Mouse (Mus musculus) embryo, embryonic 11.5 days (tissue): Measurements from ENCODE around the gene Gid4.

ENCODE experiments used
- DNase-seq: peaks from one replicate; pipeline ENCODE4 v3.0.0-alpha.2; 2012; ENCODE audit warnings: low read depth, low spot score

Gid4 gene

DNA sequence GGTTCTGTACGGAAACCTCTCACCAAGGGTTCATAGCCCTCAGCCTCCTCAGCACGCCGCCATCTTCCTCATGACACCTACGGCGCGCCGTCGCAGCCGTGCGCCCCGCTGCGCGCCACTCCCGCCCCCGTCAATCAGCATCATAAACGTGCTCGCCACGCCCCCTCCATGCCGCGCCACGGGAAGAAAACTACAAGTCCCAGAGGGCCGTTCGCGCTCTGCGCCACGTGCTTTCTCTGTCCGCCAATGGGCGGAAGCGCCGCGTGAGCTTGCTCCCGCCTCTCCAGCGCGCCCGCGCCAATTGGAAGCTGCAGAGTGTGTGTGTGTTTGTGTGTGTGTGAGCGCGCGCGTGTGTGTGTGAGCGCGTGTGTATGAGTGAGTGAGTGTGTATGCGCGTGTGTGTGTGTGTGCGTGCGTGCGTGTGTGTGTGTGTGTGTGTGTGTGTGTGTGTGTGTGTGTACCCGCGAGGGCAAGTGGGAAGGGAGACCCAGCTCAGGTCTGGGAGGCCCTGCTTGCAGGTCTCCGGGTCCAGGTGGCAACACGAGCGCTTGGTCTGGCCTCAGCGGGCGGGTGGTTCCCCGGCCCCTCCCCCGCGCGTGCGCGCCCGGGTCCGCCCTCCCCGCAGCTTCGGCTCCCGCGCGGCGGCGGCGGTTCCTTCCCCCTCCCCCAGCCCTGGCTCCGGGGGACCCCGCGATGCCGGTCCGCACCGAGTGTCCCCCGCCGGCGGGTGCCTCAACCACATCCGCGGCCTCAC lies at the start of gene Gid4:
Gid4 (plus strand) TSS at position 183 of the 754 bp plus-strand sequence.
- DNase-seq, result peak; percentile 100

DNA sequence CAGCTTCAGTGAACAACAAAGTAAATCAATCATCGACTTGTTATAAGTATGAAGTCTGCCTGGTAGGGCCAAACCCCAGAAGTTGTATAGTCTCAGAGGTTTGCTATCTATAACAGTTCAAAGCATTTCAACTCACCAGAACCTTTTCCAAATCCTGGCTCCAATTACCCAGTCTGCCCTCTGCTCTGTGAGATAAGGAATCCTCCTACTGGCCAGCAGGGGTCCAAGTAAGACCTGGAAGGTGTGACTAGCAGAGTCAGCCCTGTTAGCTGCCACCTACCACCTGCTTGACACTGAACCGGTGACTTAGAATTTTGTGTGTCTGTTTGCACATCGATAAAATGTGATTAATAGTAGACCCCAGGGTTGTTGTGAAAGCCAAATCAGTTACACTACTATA lies 49.7 kb upstream of the Gid4 start:
- no peak for DNase-seq

DNA sequence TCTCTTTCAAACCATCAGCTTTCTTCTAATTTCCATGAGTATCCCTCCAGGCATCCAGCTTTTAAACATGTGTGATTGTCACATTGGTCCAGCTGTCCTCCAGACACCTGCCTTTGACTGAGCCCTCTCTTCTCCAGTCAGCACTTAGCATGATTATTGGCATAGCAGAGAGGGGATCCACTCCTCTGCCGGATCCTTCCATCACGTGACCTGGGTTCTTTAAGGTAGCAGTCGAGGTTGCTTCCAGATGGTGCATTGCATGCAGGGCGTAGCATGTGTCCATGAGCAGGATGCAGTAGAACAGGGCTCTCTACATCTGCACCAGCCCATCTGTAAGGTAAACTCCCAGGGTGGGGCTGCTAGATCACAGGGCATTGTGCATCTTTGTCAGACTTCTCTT lies 48.0 kb upstream of the Gid4 start:
- no peak for DNase-seq

DNA sequence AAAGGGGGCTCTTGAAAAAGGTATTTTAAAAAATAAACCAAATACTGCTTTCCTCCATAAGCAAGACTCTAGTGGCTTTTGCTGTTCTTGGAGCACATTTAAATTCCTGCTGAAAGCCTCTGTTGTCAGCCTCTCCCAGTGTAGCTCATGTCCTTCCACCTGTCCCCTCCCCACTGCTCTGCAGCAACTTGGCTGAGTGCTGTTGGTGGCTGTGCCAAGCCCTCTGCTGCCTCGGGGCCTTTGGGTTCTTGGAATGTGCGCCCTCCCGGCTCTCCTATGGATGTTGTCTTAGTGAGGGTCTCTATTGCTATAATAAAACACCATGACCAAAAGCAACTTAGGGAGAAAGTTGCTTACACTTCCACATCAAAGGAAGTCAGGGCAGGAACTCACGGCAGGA lies 47.5 kb upstream of the Gid4 start:
- no peak for DNase-seq

DNA sequence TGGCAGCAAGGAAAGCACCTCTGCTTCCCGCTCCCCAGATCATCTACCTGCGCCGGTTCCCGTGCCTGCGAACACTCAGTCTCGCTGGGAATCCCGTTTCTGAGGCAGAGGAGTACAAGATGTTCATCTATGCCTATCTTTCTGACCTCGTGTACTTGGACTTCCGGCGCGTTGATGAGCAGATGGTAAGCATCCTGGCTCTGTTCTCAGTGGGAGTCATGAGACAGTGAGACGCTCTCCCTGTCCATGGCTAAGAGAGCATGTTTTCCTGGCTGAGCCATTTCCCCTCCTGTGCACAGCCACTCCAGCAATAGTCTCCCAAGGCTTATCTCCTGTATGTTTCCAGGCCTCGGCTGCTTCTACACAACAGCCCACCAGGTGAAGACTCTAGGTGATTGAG lies 46.5 kb upstream of the Gid4 start:
- no peak for DNase-seq

DNA sequence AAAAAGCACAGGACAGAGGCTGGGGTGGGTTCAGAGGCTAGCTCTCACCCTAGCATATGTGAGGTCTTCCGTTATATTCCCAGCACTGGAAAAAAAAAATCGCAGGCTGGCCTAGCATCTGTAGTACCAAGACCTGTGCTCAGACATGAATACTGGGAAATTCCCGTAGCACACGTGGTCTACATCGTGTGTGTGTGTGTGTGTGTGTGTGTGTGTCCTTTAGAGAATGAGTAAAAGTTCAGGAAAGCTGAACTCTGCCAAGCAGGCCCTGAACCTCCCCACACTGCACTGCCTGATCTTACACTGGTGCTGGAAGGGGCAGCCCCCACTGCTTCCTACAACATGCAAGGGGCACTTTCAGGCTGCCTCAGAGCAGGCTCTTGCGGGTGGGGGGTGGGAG lies 42.5 kb upstream of the Gid4 start:
- DNase-seq, result no peak

DNA sequence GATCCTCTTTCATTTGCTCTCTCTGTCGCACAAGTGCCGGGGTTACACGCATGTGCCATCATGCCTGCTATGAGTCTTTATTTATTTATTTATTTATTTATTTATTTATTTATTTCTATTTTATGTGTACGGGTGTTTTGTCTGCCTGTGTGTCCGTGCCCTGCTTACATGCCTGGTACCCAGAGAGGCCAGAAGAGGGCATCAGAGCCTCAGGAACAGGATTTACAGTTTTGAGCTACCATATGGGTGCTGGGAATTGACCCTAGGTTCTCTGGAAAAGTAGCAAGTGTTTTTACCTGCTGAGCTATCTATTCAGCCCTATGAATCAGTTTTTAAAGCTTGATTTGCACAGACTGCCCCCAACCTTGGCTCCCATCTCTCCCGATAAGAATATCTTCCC lies 33.4 kb upstream of the Gid4 start:
- no peak for DNase-seq

DNA sequence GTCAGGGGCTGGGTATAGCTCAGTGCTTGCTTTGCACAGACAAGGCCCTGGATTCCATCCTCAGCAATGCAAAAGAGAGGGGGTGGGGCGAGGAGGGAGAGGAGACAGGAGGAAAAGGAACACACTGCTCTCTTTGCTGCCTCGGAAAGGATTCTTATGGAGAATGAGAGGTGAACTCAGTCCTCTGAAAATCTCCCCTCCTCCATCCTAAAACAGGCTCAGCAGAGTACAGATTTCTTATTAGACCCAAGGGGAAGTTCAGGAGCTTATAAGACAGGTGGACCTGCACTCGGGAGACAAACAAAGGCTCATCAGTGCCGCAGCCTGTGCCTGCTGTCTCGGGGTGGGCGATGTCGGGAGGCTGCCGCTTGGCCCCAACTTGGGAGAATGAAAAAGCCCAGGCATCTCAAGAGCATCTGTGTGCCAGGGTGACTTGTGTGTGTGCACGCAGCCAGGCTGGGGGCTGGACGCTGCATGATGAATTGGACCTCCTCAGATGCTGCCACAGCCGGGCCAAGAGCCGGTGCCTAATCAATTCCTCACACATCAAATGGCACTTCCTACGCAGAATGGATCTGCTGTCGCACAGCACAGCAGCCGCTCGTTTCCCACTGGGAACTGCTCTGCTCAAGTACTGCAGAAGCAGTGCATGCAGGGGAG lies 32.1 kb upstream of the Gid4 start:
- no peak for DNase-seq

DNA sequence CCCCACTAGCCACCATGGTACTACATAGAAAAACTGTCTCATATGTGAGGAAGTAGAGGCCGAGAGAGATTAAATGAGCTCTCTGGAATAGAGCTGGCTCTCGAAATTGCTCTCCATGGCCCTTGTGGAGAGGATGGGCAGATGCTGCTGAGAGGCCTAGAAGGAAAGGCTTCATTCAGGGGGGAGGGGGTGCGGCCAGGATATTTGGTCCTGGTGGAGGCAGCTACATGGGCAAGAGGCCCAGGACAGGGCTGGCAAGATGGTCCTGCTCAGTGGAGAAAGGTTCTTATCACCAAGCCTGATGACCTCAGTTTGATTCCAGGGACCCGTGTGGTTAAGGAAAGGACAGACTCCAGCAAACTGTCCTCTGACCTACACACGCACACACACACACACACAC lies 31.0 kb upstream of the Gid4 start:
- DNase-seq, result no peak

DNA sequence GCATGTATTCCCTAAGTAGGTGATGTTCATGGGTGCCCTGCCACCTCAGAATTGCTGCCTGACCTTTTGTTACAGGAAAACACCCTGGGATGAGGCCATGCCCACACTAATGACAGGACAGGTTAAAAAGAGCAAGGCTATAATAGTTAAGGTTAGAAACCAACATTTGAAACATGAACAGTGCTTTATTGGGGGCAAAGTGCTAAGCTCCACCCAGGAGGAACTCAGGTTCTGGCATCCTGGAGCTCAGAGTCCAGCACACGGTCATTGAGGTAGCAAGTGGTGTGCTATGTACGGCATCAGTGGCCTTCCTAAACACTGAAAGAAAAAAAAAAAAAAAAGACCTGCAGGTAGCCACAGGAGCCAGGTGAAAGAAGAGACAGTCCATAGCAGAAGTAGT lies 29.0 kb upstream of the Gid4 start:
- no peak for DNase-seq

DNA sequence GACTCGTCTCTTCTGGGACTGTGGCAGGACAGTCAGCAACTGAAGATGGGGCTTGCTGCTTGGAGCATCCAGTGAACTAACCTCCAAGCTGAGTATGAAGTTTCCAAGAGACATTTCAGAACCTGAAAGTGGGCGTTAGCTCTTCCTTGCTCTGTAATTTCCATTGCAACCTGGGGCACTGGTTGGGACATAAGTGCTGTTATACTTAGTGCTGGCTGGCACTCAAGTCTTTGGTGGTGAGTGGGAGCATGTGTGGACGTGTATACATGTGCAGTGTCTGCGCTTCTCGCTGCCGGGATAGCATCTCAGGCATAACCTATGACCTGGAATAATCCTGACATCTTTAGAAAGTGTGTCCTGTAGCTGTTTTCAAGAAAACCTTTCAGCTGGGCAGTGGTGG lies 25.6 kb upstream of the Gid4 start:
- no peak for DNase-seq

DNA sequence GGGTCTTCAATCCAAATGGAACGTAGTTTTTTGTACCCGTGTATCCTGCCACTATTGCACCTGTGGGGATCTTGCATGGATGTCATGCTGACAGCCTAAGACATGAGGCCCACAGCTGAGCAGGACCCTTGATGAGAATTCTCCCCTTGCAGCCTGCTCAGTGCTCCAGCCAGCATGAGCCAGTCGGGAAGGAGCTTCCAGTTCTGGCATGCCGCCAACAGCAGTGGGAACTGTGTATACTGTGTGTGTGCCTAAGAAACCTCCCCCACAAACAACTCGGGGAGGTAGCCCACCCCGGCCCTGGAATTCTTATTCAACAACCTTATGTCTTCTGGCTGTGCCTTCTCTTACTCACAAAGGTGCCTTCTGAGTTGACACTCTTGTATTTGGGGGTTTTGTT lies 20.4 kb upstream of the Gid4 start:
- no peak for DNase-seq

DNA sequence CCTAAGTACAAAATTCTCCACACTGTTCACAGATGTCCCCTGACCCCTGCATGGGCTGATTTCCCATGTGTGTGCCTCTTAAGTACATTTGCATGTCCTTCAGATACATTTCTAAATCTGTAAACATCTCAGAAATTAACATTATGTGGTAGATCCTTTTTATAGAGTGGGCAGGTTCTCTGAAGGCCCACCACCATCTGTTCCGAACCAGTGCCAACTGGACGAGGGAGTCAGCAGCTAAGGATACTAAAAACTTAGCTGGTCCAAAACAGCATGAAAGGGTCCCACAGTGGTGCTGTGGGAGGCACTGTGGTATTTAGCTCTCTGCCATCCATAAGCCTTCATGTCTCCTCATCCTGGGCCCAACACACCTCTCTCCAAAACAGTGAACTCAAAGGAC lies 19.8 kb upstream of the Gid4 start:
- no peak for DNase-seq

DNA sequence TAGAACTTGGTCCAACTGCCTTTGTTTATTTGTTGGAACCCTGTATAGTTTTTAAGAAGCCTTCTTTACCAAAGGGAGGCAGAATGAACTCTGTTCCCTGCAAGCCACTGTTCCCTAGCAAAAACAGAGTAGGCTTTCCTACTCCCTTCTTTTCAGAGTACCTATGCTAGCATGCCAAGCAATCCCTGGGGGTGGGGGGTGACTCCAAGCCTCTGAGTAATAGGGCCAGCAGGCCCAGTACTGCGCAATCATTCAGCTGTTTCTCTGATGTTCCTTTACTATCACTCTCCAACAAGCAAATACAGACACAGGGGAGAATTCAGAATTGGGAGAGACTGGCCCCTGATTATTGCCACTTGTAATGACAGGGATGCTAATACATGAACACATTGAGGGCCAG lies 10.3 kb upstream of the Gid4 start:
- DNase-seq, result no peak

DNA sequence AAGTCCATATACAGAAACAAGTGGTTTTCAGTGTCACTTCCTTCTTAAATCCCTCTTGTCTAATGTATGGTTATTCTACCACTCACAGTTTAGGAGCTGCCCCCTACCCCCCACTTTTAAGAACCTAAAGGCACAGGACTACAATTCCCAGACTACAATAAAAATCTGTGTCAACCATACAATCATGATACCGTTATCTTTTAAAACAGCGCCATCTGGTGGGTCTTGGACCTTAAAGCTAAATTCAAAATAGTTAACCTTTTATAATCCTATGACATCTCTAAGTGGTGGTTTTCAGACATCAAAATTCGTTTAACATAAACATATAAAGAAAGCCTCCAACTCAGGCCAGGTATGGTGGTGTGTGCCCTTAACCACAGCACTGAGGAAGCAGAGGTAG lies 4.8 kb upstream of the Gid4 start:
- DNase-seq, result peak; percentile 64

DNA sequence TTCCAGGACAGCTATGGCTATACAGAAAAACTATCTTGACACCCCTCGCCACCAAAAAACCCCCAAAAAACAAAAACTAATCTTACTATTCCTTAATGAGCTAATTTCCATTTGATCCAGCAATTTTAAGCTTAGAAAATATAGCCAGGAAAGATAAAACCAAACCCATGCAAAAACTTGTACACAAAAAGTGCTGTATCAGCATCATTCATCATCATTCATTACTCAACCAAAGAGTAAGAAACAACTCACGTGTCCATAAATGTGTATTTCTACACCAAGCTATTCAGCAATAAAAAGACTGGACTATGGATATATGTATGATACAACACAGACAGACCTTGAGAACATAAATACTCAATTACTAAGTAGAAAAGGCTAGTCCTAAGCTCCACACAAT lies 4.0 kb upstream of the Gid4 start:
- no peak for DNase-seq

DNA sequence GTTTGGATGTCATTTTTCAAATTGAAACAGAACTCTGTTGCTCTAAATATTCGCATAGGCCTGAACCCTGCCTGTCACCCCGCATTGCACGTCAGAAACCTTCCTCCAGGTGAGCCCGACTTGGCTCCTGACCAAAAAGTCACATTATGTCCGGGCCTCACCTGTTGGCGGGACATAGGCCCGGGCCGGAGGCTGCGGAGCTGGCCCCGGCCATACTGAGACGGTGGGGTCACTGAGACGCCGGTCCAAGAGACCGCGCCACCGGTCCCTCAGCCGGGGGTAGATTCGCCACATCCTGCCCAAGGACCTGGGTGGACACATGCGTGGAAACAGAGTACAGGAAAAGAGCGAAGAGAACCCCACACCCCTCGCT lies 369 bp upstream of the Gid4 start:
- no peak for DNase-seq

DNA sequence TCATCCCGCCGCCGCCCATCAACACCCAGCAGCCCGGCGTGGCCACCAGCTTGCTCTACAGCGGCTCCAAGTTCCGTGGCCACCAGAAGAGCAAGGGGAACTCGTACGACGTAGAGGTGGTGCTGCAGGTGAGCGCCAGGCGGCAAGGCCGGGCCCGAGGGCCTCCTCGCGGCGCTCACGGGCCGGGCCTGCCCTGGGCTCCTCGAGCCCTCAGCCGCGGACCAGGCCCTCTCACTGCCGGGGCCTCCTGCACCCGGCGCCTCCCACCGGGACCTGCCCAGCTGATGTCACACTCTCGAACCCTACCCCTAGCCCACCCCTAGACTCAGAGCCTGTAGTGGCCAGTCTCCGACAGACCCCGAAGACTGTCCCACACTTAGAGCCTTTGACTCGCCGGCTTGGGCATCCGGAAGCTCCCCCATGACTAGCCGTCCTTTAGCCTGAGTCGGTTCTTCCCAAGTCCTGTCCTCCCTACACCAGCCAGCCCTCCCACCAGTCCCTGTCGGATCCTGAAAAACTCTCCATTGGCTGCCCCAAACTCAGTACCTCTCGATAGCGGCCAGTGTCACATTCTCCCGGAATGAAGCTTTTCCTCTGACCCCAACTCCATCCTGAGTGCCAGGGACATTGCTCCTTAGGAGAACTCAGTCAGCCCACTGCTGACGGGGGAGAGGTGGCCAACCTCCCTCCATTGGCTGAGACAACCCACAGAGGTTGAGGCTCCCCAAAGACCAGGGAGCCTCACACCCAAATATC lies 950 bp downstream of the Gid4 start, which contains the start of gene Atpaf2:
Atpaf2 (minus strand) TSS at position 741 of the 756 bp plus-strand sequence.
- DNase-seq, result peak; percentile 14

DNA sequence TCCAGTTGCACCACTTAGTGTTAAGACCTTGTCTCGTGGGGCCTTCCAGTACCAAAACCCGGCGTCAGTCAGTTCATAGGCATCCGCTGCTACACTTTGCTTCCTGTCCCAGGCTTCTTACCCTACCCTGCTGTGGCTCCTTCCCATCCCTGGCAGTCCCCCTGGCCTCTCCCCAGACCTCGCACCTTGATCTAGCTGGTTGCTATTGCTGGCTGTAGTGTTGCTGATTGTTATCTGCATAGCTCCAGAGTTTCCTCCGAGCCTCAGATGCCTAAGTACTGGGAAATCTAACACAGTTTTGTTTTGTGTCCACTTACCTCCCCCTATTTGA lies 1.5 kb downstream of the Gid4 start:
- no peak for DNase-seq

DNA sequence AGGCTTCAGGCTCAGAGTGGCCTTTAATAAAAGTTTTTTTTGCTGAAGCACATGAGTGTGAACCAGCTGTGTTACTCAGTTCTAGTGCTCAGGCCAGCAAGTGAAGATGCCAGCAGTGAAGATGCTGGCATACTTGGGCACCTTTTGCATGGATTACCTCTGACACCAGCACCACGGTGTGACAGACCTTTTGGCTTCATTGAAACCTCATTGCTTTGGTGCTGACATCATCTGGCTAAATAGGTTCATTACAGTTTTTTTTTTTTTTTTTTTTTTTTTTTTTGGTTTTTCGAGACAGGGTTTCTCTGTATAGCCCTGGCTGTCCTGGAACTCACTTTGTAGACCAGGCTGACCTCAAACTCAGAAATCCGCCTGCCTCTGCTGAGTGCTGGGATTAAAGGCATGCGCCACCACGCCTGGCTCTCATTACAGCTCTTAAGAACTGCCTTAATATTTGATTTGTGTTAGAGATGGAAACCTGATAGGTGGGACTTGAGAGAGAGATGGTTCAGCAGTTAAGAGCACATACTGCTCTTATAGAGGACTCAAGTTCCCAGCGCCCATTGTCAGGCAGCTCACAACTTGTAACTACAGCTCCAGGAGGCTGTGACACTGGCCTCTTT lies 5.2 kb downstream of the Gid4 start:
- no peak for DNase-seq

DNA sequence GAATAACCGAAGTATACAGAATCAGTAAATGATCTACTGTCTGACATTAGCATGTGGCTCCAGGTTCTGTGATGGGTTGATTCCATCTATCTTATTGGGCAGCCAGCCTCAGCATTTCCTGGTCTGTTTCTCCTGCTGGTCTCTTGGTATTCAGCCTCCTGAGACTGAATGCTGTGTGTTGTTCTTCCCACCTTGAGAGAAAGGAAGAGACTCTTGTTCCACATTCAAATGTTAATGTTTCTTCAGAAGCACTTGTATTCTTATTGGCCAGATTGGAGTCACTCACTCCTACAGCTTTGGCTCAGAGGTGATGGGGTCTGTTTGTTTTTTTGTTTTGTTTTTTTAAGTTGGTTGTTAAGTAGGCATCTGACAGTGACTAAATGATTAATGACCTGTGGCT lies 6.1 kb downstream of the Gid4 start:
- no peak for DNase-seq

DNA sequence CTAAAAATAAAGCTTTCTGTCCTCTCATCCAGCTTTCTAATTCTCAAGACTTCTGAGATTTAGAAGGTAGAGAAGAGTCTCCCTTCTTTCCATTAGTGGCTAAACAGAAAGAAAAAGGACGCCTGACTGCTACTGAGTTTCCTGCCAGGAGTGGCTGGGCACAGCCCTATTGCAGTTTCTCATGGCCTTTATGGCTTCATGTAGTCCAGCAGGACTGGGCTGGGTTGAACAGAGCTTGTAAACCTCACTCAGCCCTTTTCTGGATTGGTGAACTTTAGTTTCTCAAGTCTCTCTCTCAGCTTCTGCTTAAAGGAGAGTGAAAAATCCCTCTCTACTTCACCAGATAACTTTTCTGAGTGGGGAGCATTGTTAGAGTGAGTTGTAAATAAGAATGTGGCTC lies 9.5 kb downstream of the Gid4 start:
- no peak for DNase-seq

DNA sequence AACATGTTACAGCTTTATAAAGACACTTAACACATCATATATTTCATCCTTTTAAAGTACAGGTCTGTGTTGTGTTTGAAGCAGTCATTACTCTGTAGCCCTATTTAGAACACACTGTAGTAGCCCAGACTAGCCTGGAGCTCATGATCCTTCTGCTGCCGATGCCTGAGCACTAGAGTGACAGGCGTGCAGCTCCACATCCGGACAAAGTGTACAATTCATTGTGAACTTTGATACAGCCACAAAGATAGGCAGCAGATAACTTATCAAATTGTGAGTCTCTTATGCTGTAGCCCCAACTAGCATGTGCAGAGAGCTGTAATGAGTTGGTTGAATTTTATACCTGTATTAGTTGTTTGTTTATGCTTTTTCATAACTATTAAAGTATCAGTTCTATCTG lies 10.7 kb downstream of the Gid4 start:
- no peak for DNase-seq
